Mouse (Mus musculus) ES-Bruce4 (cell line): ENCODE results near the gene Ttc9.

Experiments
- CTCF ChIP-seq: IDR thresholded peaks from one replicate; pipeline ENCODE4 v1.8.1; 2011; ENCODE audit warnings: low read depth, low read length
- EP300 ChIP-seq: IDR thresholded peaks from 2 replicates; pipeline ENCODE4 v1.6.1; 2011; ENCODE audit warnings: low read depth, low read length; ENCODE audit not compliant: insufficient read depth
- POLR2A ChIP-seq: IDR thresholded peaks from one replicate; pipeline ENCODE4 v1.8.1; 2011; ENCODE audit warnings: low read length; ENCODE audit not compliant: insufficient read depth

- no peak for TF ChIP-seq CTCF
- TF ChIP-seq POLR2A: no peak
- TF ChIP-seq EP300: no peak
Measured at GRCm38 (mm10) chr12:81609445-81609844, 21.6 kb upstream of the Ttc9 start.
